Mouse (Mus musculus): ENCODE measurements at regions not wholly inside any gene's neighbourhood (a gene's known extent, or its start where the extent isn't known, plus 50 kb on each side); places are given as distances from the start of the nearest gene placed in this dataset.

DNA sequence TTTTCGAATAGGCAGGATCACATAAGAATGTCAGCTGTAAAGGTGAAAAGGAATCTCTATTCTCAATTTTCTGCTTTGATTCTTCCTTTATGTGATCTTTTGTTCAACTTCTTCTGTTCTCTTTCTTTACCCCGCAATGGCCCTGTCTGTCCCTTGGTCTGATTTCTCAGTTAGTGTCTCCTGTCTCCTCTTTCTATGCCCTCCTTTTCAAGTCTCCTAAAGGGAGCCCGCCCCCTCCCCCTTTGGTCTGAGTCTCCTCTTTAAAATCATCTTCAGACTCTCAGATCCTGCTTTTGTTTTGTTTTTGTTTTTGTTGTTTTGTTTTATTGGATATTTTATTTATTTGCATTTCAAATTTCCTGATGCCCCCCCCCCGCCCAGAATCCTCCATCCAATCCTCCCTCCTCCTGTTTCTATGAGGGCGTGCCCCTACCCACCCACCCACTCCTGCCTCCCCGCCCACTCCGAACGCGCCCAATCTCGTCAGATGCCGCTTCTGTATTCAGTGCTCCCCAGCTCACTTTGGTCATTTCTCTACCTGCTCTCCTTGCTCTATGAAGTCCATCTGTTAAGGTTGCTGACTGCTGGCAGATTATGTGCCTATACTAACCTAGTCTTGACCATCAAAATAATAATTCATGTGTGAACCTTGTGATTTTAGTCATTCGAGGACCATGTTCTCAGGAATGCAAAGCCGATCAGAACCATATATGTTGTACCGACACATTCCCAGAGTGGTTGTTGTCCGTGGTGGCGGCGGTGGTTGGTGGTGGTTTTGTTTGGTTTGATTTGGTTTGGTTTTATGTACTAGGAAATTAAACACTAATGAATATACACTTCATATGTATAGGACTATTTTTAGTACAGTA lies 487.9 kb upstream of the Adam24 start:
- no peak for DNase-seq

DNA sequence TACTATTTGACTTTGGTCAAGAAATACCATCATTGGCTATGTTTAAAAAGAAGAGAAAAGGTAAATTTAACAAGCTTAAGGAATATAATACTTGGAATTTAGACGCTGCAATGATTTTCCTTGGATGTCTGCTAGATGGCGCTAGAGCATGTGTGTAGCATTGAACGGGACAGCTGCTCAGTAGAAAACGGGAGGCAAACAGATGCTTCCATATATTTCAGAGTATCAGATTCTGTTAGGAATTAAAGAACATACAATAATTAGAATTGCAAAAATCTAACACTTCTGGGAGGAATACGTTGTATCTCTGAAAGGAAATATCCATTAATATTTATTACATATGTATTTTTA lies 487.3 kb upstream of the Adam24 start:
- DNase-seq, result no peak

DNA sequence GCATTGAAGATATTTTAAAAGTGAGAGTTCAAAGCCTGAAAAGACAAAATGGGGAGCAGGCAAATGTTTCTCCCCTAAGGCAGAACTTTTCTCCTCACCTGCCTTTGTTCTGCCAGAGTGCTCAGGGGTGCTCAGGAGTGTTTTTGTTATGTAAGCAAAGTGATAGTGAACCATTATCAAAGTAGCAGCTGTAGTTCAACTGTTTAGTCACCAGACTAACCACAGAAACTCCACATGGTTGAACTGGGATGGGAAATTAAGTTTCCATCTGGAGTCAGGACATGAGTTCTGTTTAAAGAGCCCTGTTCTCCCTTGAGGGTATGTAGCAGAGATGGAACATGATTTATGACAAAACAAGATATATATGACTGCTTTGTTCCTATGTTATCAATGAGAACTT lies 482.6 kb upstream of the Adam24 start:
- no peak for DNase-seq

DNA sequence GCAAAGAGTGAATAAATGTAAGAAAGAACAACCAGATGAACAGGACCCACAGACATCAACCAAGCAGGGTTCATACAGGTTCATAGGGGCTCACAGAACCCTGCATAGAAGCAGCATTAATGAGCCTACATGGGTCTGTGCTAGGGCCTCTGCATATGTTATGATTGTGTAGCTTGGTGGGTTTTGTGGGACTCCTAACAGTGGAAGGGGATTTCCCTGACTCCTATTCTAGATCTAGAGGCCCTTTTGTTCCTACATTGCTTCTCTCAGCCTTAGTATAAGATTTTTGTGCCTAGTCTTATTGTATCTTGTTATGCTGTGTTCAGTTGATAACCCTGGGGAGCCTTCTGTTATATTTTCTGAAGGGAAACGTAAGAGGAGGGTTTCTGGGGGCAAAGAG lies 481.7 kb upstream of the Adam24 start:
- no peak for DNase-seq

GRCm38 (mm10) chr8:40210871-40211270 lies 464.0 kb upstream of the Adam24 start:
- DNase-seq, result no peak

GRCm38 (mm10) chr8:40223521-40223920 lies 451.4 kb upstream of the Adam24 start:
- DNase-seq, result no peak

- DNase-seq, result no peak
Observed at GRCm38 (mm10) chr8:40227262-40227661, 447.6 kb upstream of the Adam24 start.
